Mouse (Mus musculus) limb, embryonic 14.5 days (tissue): Measurements from ENCODE around the gene Zcchc7. TPM values are rescaled to one million over a fixed set of nuclear protein-coding genes. Genes with fewer than 3 reads are reported as not detected.

Source experiments
- ATAC-seq: fragments of 200-750 bp; cut with Nextera tagmentation; 2 replicates; pipeline ENCODE4 v1.8.0; 2017; ENCODE audit warnings: low read depth, moderate number of reproducible peaks, moderate TSS enrichment; ENCODE audit not compliant: low FRiP score
- DNase-seq: peaks from one replicate; pipeline ENCODE4 v3.0.0-alpha.2; 2015; ENCODE audit warnings: low spot score
- H3K27ac ChIP-seq: fragments of 300-500 bp; sonication (generic); replicated peaks from 2 replicates; pipeline ENCODE4 v1.5.1; 2014; ENCODE audit warnings: low read depth, mild to moderate bottlenecking, low read length, moderate library complexity, mixed read lengths
- H3K27me3 ChIP-seq: fragments of 300-500 bp; sonication (generic); 2 replicates; pipeline ENCODE4 v1.6.1; 2014; ENCODE audit warnings: low read length, mixed read lengths; ENCODE audit not compliant: control insufficient read depth, insufficient read depth
- H3K36me3 ChIP-seq: fragments of 300-500 bp; sonication (generic); 2 replicates; pipeline ENCODE4 v1.6.1; 2014; ENCODE audit warnings: mild to moderate bottlenecking, low read length, moderate library complexity, mixed read lengths; ENCODE audit not compliant: control insufficient read depth, insufficient read depth
- H3K4me1 ChIP-seq: fragments of 300-500 bp; sonication (generic); 2 replicates; pipeline ENCODE4 v1.6.1; 2014; ENCODE audit warnings: antibody characterized with exemption, low read length, mixed read lengths; ENCODE audit not compliant: control insufficient read depth, insufficient read depth
- H3K4me2 ChIP-seq: fragments of 300-500 bp; sonication (generic); replicated peaks from 2 replicates; pipeline ENCODE4 v1.6.1; 2014; ENCODE audit warnings: low read depth, mild to moderate bottlenecking, low read length, moderate library complexity; ENCODE audit not compliant: severe bottlenecking
- H3K4me3 ChIP-seq: fragments of 300-500 bp; sonication (generic); replicated peaks from 2 replicates; pipeline ENCODE4 v1.5.1; 2014; ENCODE audit warnings: low read length
- H3K9ac ChIP-seq: fragments of 300-500 bp; sonication (generic); 2 replicates; pipeline ENCODE4 v1.6.1; 2014; ENCODE audit warnings: mild to moderate bottlenecking, low read depth, low read length, moderate library complexity; ENCODE audit not compliant: severe bottlenecking
- H3K9me3 ChIP-seq: fragments of 300-500 bp; sonication (generic); 2 replicates; pipeline ENCODE4 v1.6.1; 2016; ENCODE audit warnings: low read length; ENCODE audit not compliant: control insufficient read depth
- POLR2A ChIP-seq: fragments of 200-500 bp; IDR thresholded peaks from 2 replicates; pipeline ENCODE4 v1.8.0; 2012; ENCODE audit warnings: inconsistent platforms, mild to moderate bottlenecking, moderate library complexity, borderline replicate concordance; ENCODE audit not compliant: insufficient read depth, insufficient read length; ENCODE audit errors: extremely low read depth
- WGBS: fragments of 180-500 bp; shearing (Covaris S2); extraction: QIAGEN DNeasy Blood & Tissue Kit; methylation state at CpG from one replicate; pipeline ENCODE4 v1.1.7; 2014; 5-methylcytosine and 5-hydroxymethylcytosine counted together
- polyA plus RNA-seq, 2 experiments: library from polyadenylated mRNA; depleted of rRNA in 1 of 2; stranded (reverse) in 1 of 2; unstranded in 1 of 2; fragments of >200 nt; fragmentation: Nextera tagmentation in 1 of 2; extraction: Ambion mirVana in 1 of 2; gene quantifications; 2 replicates each; pipeline versions ENCODE4 v1.2.1 to v1.2.3; 2012 to 2014

Zcchc7 gene
- polyA plus RNA-seq, 2 experiments: 35.2 to 39.2 TPM

GRCm38 (mm10) chr4:44917907-44918306 is 162.2 kb downstream of the Zcchc7 start:
- H3K4me2 ChIP-seq: no peak overlapping the region
- H3K4me3 ChIP-seq: no peak overlapping the region
- no peaks in the 10 kb centered on the region for H3K9me3 ChIP-seq
- H3K36me3 ChIP-seq: peaks cover 4% of the 10 kb centered on the region; the same call in 1 of the 2 replicates
- ATAC-seq (no peak), DNase-seq (no peak)
- H3K4me1 ChIP-seq: no peaks in the 10 kb centered on the region; the same call in 1 of the 2 replicates
- H3K9ac ChIP-seq: no peak overlapping the region
- 69% methylated on average over 3 of the region's 3 CpGs for WGBS
- no peak for TF ChIP-seq POLR2A
- H3K27me3 ChIP-seq: no peaks in the 10 kb centered on the region
- H3K27ac ChIP-seq: no peak overlapping the region

GRCm38 (mm10) chr4:44920831-44921230 is 165.2 kb downstream of the Zcchc7 start:
- no peak for DNase-seq
- Histone ChIP-seq H3K9ac (no peak overlapping the region), H3K36me3 (peaks cover 4% of the 10 kb centered on the region; the same call in 1 of the 2 replicates), H3K4me2 (no peak overlapping the region), H3K27me3 (no peaks in the 10 kb centered on the region), H3K27ac (no peak overlapping the region), H3K4me3 (no peak overlapping the region), H3K9me3 (no peaks in the 10 kb centered on the region), H3K4me1 (no peaks in the 10 kb centered on the region; the same call in 1 of the 2 replicates)
- WGBS: 77% methylated on average over 5 of the region's 5 CpGs
- TF ChIP-seq POLR2A: no peak
- no peak for ATAC-seq

- no peak overlapping the region for H3K27ac ChIP-seq
- no peaks in the 10 kb centered on the region for H3K27me3 ChIP-seq
- no peak overlapping the region for H3K9ac ChIP-seq
- no peak overlapping the region for H3K4me3 ChIP-seq
- H3K4me1 ChIP-seq: no peaks in the 10 kb centered on the region; the same call in 1 of the 2 replicates
- no peak overlapping the region for H3K4me2 ChIP-seq
- H3K36me3 ChIP-seq: peaks cover 13% of the 10 kb centered on the region
- TF ChIP-seq POLR2A: no peak
- no peak for ATAC-seq
- no peak for DNase-seq
- WGBS: 90% methylated on average over 7 of the region's 7 CpGs
- H3K9me3 ChIP-seq: no peaks in the 10 kb centered on the region
Observed at GRCm38 (mm10) chr4:44922466-44923128, 166.9 kb downstream of the Zcchc7 start.

GRCm38 (mm10) chr4:44923129-44923481 is 167.4 kb downstream of the Zcchc7 start:
- 89% methylated on average over 5 of the region's 5 CpGs for WGBS
- Histone ChIP-seq H3K9ac (no peak overlapping the region), H3K4me3 (no peak overlapping the region), H3K27ac (no peak overlapping the region), H3K27me3 (no peaks in the 10 kb centered on the region), H3K36me3 (peaks cover 13% of the 10 kb centered on the region), H3K4me1 (no peaks in the 10 kb centered on the region; the same call in 1 of the 2 replicates), H3K9me3 (no peaks in the 10 kb centered on the region), H3K4me2 (no peak overlapping the region)
- DNase-seq: no peak
- no peak for TF ChIP-seq POLR2A
- no peak for ATAC-seq

GRCm38 (mm10) chr4:44927934-44928333 is 172.3 kb downstream of the Zcchc7 start:
- TF ChIP-seq POLR2A: no peak
- H3K4me3 ChIP-seq: no peak overlapping the region
- H3K9ac ChIP-seq: no peak overlapping the region
- ATAC-seq (no peak), DNase-seq (no peak)
- no peaks in the 10 kb centered on the region for H3K27me3 ChIP-seq
- H3K4me1 ChIP-seq: no peaks in the 10 kb centered on the region
- H3K9me3 ChIP-seq: no peaks in the 10 kb centered on the region
- peaks cover 43% of the 10 kb centered on the region for H3K36me3 ChIP-seq
- no peak overlapping the region for H3K27ac ChIP-seq
- H3K4me2 ChIP-seq: no peak overlapping the region
- WGBS: 76% methylated on average over 2 of the region's 2 CpGs
